Mouse (Mus musculus) CH12.LX (cell line): ENCODE measurements around the gene Chmp2a. TPM values are rescaled to one million over a fixed set of nuclear protein-coding genes. Genes with fewer than 3 reads are reported as not detected.

ENCODE experiments used
- DNase-seq: peaks from one replicate; pipeline ENCODE4 v3.0.0-alpha.2; 2013; ENCODE audit errors: extremely low read depth
- H3K27ac ChIP-seq: 2 replicates; pipeline ENCODE4 v1.5.1; 2012; ENCODE audit warnings: low read depth, mild to moderate bottlenecking, control low read depth, moderate library complexity; ENCODE audit not compliant: insufficient read depth
- H3K27me3 ChIP-seq: replicated peaks from 2 replicates; pipeline ENCODE3; 2012; ENCODE audit warnings: inconsistent platforms
- H3K36me3 ChIP-seq, 2 experiments: replicated peaks in 1 of 2; 2 replicates each; pipeline versions ENCODE3 to v1.6.1; 2012; ENCODE audit warnings: inconsistent platforms in 1 of 2, low read length in 1 of 2, mild to moderate bottlenecking in 1 of 2, mixed read lengths in 1 of 2, moderate library complexity in 1 of 2; ENCODE audit not compliant: control insufficient read depth in 1 of 2, insufficient read depth in 1 of 2
- H3K4me1 ChIP-seq, 2 experiments: 2 replicates each; pipeline ENCODE4 v1.6.1; 2012; ENCODE audit warnings: inconsistent platforms in 1 of 2, moderate library complexity in 1 of 2; ENCODE audit not compliant: insufficient read depth in 2 of 2, control insufficient read depth in 1 of 2
- H3K4me2 ChIP-seq: 2 replicates; pipeline ENCODE4 v1.6.1; 2012; ENCODE audit warnings: low read depth, mild to moderate bottlenecking, control low read depth; ENCODE audit not compliant: poor library complexity, insufficient read depth, severe bottlenecking
- H3K4me3 ChIP-seq, 3 experiments: fragments of 150-350 bp in 1 of 3; sonication (generic) in 1 of 3; replicated peaks in 1 of 3; 2 replicates each; pipeline versions ENCODE3 to v1.5.1; 2011 to 2012; ENCODE audit warnings: low read depth in 2 of 3, low read length in 2 of 3, mild to moderate bottlenecking in 2 of 3, moderate library complexity in 2 of 3, control low read depth in 1 of 3, improper control_type of control experiment in 1 of 3, inconsistent platforms in 1 of 3, mixed read lengths in 1 of 3; ENCODE audit not compliant: poor library complexity in 1 of 3
- H3K79me2 ChIP-seq: replicated peaks from 2 replicates; pipeline ENCODE4 v1.6.1; 2012; ENCODE audit warnings: mild to moderate bottlenecking, moderate library complexity; ENCODE audit not compliant: control insufficient read depth, poor library complexity, insufficient read depth, severe bottlenecking; ENCODE audit errors: extremely low read depth
- H3K9ac ChIP-seq: 2 replicates; pipeline ENCODE4 v1.6.1; 2012; ENCODE audit warnings: low read depth, mild to moderate bottlenecking, control low read depth, moderate library complexity; ENCODE audit not compliant: insufficient read depth
- H3K9me3 ChIP-seq: replicated peaks from 2 replicates; pipeline ENCODE3; 2012; ENCODE audit warnings: low read length, inconsistent platforms, mixed read lengths
- CHD1 ChIP-seq: IDR thresholded peaks from 2 replicates; pipeline ENCODE4 v1.6.1; 2012; ENCODE audit warnings: low read depth, low read length, improper control_type of control experiment, inconsistent platforms
- E2F4 ChIP-seq: IDR thresholded peaks from 2 replicates; pipeline ENCODE4 v1.6.1; 2011; ENCODE audit warnings: low read depth, low read length, improper control_type of control experiment; ENCODE audit not compliant: insufficient replicate concordance
- JUN ChIP-seq: IDR thresholded peaks from 2 replicates; pipeline ENCODE4 v1.6.1; 2011; ENCODE audit warnings: low read depth, mild to moderate bottlenecking, low read length, improper control_type of control experiment, moderate library complexity; ENCODE audit not compliant: insufficient read depth
- MAZ ChIP-seq: IDR thresholded peaks from 2 replicates; pipeline ENCODE4 v1.6.1; 2012; ENCODE audit warnings: low read depth, mild to moderate bottlenecking, inconsistent platforms, low read length, improper control_type of control experiment, moderate library complexity
- NELFE ChIP-seq: IDR thresholded peaks from 2 replicates; pipeline ENCODE4 v1.6.1; 2011; ENCODE audit warnings: low read depth, low read length, improper control_type of control experiment
- NRF1 ChIP-seq: IDR thresholded peaks from 2 replicates; pipeline ENCODE4 v1.6.1; 2014; ENCODE audit warnings: low read depth, mild to moderate bottlenecking, inconsistent platforms, low read length, improper control_type of control experiment, moderate library complexity
- RCOR1 ChIP-seq: conservative IDR thresholded peaks from 2 replicates; pipeline ENCODE4 v1.6.1; 2012; ENCODE audit warnings: low read depth, mild to moderate bottlenecking, inconsistent platforms, low read length, improper control_type of control experiment
- SMC3 ChIP-seq: IDR thresholded peaks from 2 replicates; pipeline ENCODE4 v1.6.1; 2011; ENCODE audit warnings: low read depth, low read length, improper control_type of control experiment
- TBP ChIP-seq: conservative IDR thresholded peaks from 2 replicates; pipeline ENCODE4 v1.6.1; 2011; ENCODE audit warnings: low read depth, low read length, improper control_type of control experiment
- TCF12 ChIP-seq: IDR thresholded peaks from 2 replicates; pipeline ENCODE4 v1.6.1; 2014; ENCODE audit warnings: low read depth, mild to moderate bottlenecking, inconsistent platforms, low read length, improper control_type of control experiment
- dilution Hi-C: fragments of 300-500 bp; cut with MboI; formaldehyde crosslinking; loops from 2 replicates; pipeline ENCODE4 v1.14.3; 2020; ENCODE audit warnings: low sequenced_read_pairs; ENCODE audit not compliant: extremely low pct_unique_long_range_greater_than_20kb, extremely low pct_ligation_motif_present
- in situ Hi-C: fragments of 300-500 bp; cut with MboI; formaldehyde crosslinking; loops from 3 replicates; pipeline ENCODE4 v1.14.3; 2019; ENCODE audit warnings: low sequenced_read_pairs, low pct_ligation_motif_present, low pct_unique_long_range_greater_than_20kb, mixed read lengths
- polyA plus RNA-seq: library from polyadenylated mRNA; unstranded; fragments of >175 nt; gene quantifications from 2 replicates; pipeline ENCODE4 v1.2.1, GENCODE M21; 2012; ENCODE audit warnings: low read depth; ENCODE audit not compliant: insufficient read length
- total RNA-seq, 2 experiments: library from RNA; depleted of rRNA; stranded (reverse); fragments of 300-350 nt in 1 of 2; fragments of >200 nt in 1 of 2; gene quantifications; 2 replicates each; pipeline ENCODE4 v1.2.3; 2012 to 2014

Chmp2a gene
- total and polyA plus RNA-seq, 3 experiments, result 115 to 134 (median 131) TPM

- peaks cover under 1% of the 10 kb centered on the region; the same call in 1 of the 2 replicates for H3K79me2 ChIP-seq
- H3K4me3 ChIP-seq, result no peak overlapping the region
- peaks cover 0 to 21% of the 10 kb centered on the region in 2 experiments for H3K36me3 ChIP-seq
- H3K9me3 ChIP-seq, result peaks cover 10% of the 10 kb centered on the region
- no peaks in the 10 kb centered on the region for H3K27me3 ChIP-seq
- H3K9ac ChIP-seq, result no peak overlapping the region
- H3K27ac ChIP-seq, result no peak overlapping the region
- no peak overlapping the region for H3K4me2 ChIP-seq
- dilution Hi-C loops (no loop called here), in situ Hi-C loops (loop anchor here (5.0 to 10.0 kb wide), 2 partner anchors 35 to 118 kb away; partner anchors contain the start of genes Rnf225 and Rps5)
- H3K4me1 ChIP-seq, result peaks cover 0 to 21% of the 10 kb centered on the region in 2 experiments; a peak in 2 of 4 replicates
- no peak for DNase-seq
- no peak for TF ChIP-seq RCOR1
- no peak for TF ChIP-seq NELFE
- TF ChIP-seq TBP, result no peak
- no peak for TF ChIP-seq TCF12
- TF ChIP-seq, all 38 proteins: peak for 0
Observed at GRCm38 (mm10) chr7:13042511-13042910, 7.9 kb upstream of the Chmp2a start.

GRCm38 (mm10) chr7:13041256-13041655 is 6.6 kb upstream of the Chmp2a start:
- H3K4me3 ChIP-seq, result no peak overlapping the region
- dilution Hi-C loops, result no loop called here
- peaks cover 10% of the 10 kb centered on the region for H3K9me3 ChIP-seq
- H3K27ac ChIP-seq, result no peak overlapping the region
- TF ChIP-seq MAZ, result no peak
- TF ChIP-seq NRF1, result no peak
- no peak for TF ChIP-seq TBP
- no peak for TF ChIP-seq CHD1
- no peak for TF ChIP-seq SMC3
- no peak overlapping the region for H3K4me2 ChIP-seq
- peaks cover 13% of the 10 kb centered on the region for H3K79me2 ChIP-seq
- no peak overlapping the region for H3K9ac ChIP-seq
- H3K27me3 ChIP-seq, result no peaks in the 10 kb centered on the region
- in situ Hi-C loops, result loop anchor here (5.0 to 10.0 kb wide), 2 partner anchors 34 to 116 kb away; partner anchors contain the start of genes Rnf225 and Rps5
- H3K36me3 ChIP-seq, result peaks cover 1 to 24% of the 10 kb centered on the region in 2 experiments
- peaks cover under 1 to 25% of the 10 kb centered on the region in 2 experiments; a peak in 3 of 4 replicates for H3K4me1 ChIP-seq
- no peak for DNase-seq

GRCm38 (mm10) chr7:13039181-13039580 is 4.6 kb upstream of the Chmp2a start:
- H3K27me3 ChIP-seq, result no peaks in the 10 kb centered on the region
- peaks cover 18% of the 10 kb centered on the region for H3K79me2 ChIP-seq
- peaks cover 10% of the 10 kb centered on the region for H3K9me3 ChIP-seq
- in situ Hi-C loops, result no loop called here
- DNase-seq, result no peak
- peak overlapping the region; percentile 97 for H3K9ac ChIP-seq
- H3K4me1 ChIP-seq, result peaks cover 11 to 39% of the 10 kb centered on the region in 2 experiments
- peak overlapping the region; percentile 74 for H3K4me2 ChIP-seq
- H3K4me3 ChIP-seq, result peak overlapping the region; percentile 84 to 92 (median 86)
- TF ChIP-seq E2F4 (no peak), MAZ (no peak), JUN (no peak)
- TF ChIP-seq, all 38 proteins: peak for 0
- Histone ChIP-seq H3K36me3 (peaks cover 15 to 37% of the 10 kb centered on the region in 2 experiments), H3K27ac (no peak overlapping the region)
- dilution Hi-C loops, result no loop called here
